Mouse (Mus musculus): Measurements from ENCODE around the gene Ttc5. TPM values are rescaled to one million over a fixed set of nuclear protein-coding genes. Genes with fewer than 3 reads are reported as not detected.

The Ttc5 gene
- polyA plus RNA-seq (2012; rRNA removed) = 98.5 and 117 TPM in 2 replicates

GRCm38 (mm10) chr14:50785251-50785637, at the start of gene Ttc5:
Ttc5 (minus strand) TSS chr14:50785519.

GRCm38 (mm10) chr14:50807487-50808072, 22.3 kb upstream of the Ttc5 start, which contains the start of the genes Ccnb1ip1 and Parp2:
Ccnb1ip1 (minus strand) TSS chr14:50807732.
Parp2 (plus strand) TSS chr14:50807841.

GRCm38 (mm10) chr14:50744994-50745393, 40.3 kb downstream of the Ttc5 start, which contains the start of gene Olfr749:
Olfr749 (minus strand) TSS chr14:50745094.

Other genes with a start within 250 kb of the Ttc5 start
- gene Olfr744, start 170.6 kb downstream of the Ttc5 start, polyA plus RNA-seq (2012; rRNA removed) = not detected in 2 replicates
- gene Olfr745, start 146.1 kb downstream of the Ttc5 start, polyA plus RNA-seq (2012; rRNA removed) = not detected in 2 replicates
- gene Olfr746, start 138.4 kb downstream of the Ttc5 start, polyA plus RNA-seq (2012; rRNA removed) = not detected in 2 replicates
- not detected in 2 replicates for gene Olfr747, start 92.3 kb downstream of the Ttc5 start, polyA plus RNA-seq (2012; rRNA removed)
- not detected in 2 replicates for gene Olfr748, start 78.1 kb downstream of the Ttc5 start, polyA plus RNA-seq (2012; rRNA removed)
- gene Olfr749, start 40.4 kb downstream of the Ttc5 start, polyA plus RNA-seq (2012; rRNA removed) = not detected in 2 replicates
- gene Ccnb1ip1, start 22.2 kb upstream of the Ttc5 start, polyA plus RNA-seq (2012; rRNA removed) = 0.17 TPM in 1 of 2 replicates, not detected in the other
- 93.7 and 103 TPM in 2 replicates for gene Parp2, start 22.3 kb upstream of the Ttc5 start, polyA plus RNA-seq (2012; rRNA removed)
- gene Tep1, start 85.0 kb upstream of the Ttc5 start, polyA plus RNA-seq (2012; rRNA removed) = 8.0 and 11.4 TPM in 2 replicates
- 0.26 and 0.34 TPM in 2 replicates for gene Klhl33, start 112.0 kb upstream of the Ttc5 start, polyA plus RNA-seq (2012; rRNA removed)
- 116 and 147 TPM in 2 replicates for gene Osgep, start 139.4 kb upstream of the Ttc5 start, polyA plus RNA-seq (2012; rRNA removed)
- 251 and 280 TPM in 2 replicates for gene Apex1, start 139.4 kb upstream of the Ttc5 start, polyA plus RNA-seq (2012; rRNA removed)
- gene Pip4p1, start 145.3 kb upstream of the Ttc5 start, polyA plus RNA-seq (2012; rRNA removed) = 82.2 and 83.3 TPM in 2 replicates
- 56.1 and 57.4 TPM in 2 replicates for gene Pnp, start 145.6 kb upstream of the Ttc5 start, polyA plus RNA-seq (2012; rRNA removed)
- 55.7 and 88.9 TPM in 2 replicates for gene Gm49342, start 159.0 kb upstream of the Ttc5 start, polyA plus RNA-seq (2012; rRNA removed)
- gene Pnp2, start 170.5 kb upstream of the Ttc5 start, polyA plus RNA-seq (2012; rRNA removed) = 0.55 and 0.57 TPM in 2 replicates
- gene Rnase10, start 222.2 kb upstream of the Ttc5 start, polyA plus RNA-seq (2012; rRNA removed) = 0.04 TPM in 1 of 2 replicates, not detected in the other